Mouse (Mus musculus) liver, postnatal 0 days (tissue): ENCODE results near the gene Frmd5. TPM values are rescaled to one million over a fixed set of nuclear protein-coding genes. Genes with fewer than 3 reads are reported as not detected.

Experiments
- ATAC-seq: fragments of 200-750 bp; cut with Nextera tagmentation; 2 replicates; pipeline ENCODE4 v1.8.0; 2017; ENCODE audit warnings: mild to moderate bottlenecking, moderate library complexity
- DNase-seq: peaks from one replicate; pipeline ENCODE4 v3.0.0-alpha.2; 2016
- H3K27ac ChIP-seq: fragments of 300-500 bp; sonication (generic); 2 replicates; pipeline ENCODE4 v1.5.1; 2014; ENCODE audit warnings: antibody characterized with exemption, moderate library complexity, mild to moderate bottlenecking, low read depth
- H3K27me3 ChIP-seq: fragments of 300-500 bp; sonication (generic); 2 replicates; pipeline ENCODE4 v1.6.1; 2014; ENCODE audit warnings: low read length, control low read depth, mixed read lengths; ENCODE audit not compliant: insufficient read depth
- H3K36me3 ChIP-seq: fragments of 300-500 bp; sonication (generic); replicated peaks from 2 replicates; pipeline ENCODE4 v1.6.1; 2014; ENCODE audit warnings: mild to moderate bottlenecking, control low read depth, low read length, moderate library complexity, mixed read lengths; ENCODE audit not compliant: insufficient read depth
- H3K4me1 ChIP-seq: fragments of 300-500 bp; sonication (generic); 2 replicates; pipeline ENCODE4 v1.6.1; 2014; ENCODE audit warnings: antibody characterized with exemption, mild to moderate bottlenecking, control low read depth; ENCODE audit not compliant: insufficient read depth
- H3K4me2 ChIP-seq: fragments of 300-500 bp; sonication (generic); 2 replicates; pipeline ENCODE4 v1.6.1; 2014; ENCODE audit warnings: low read depth, mild to moderate bottlenecking, low read length, moderate library complexity, mixed read lengths
- H3K4me3 ChIP-seq: fragments of 300-500 bp; sonication (generic); 2 replicates; pipeline ENCODE4 v1.5.1; 2014; ENCODE audit warnings: low read depth, low read length
- H3K9ac ChIP-seq: fragments of 300-500 bp; sonication (generic); replicated peaks from 2 replicates; pipeline ENCODE4 v1.6.1; 2014; ENCODE audit warnings: mild to moderate bottlenecking, moderate library complexity
- H3K9me3 ChIP-seq: fragments of 300-500 bp; sonication (generic); 2 replicates; pipeline ENCODE4 v1.6.1; 2016; ENCODE audit warnings: mild to moderate bottlenecking, control low read depth, low read length, mixed read lengths
- CTCF ChIP-seq: sonication (generic); IDR thresholded peaks from 2 replicates; pipeline ENCODE4 v1.5.1; 2016; ENCODE audit warnings: antibody characterized with exemption, low read depth
- EP300 ChIP-seq: IDR thresholded peaks from 2 replicates; pipeline ENCODE4 v1.6.1; 2016; ENCODE audit warnings: antibody characterized with exemption, low read depth, mild to moderate bottlenecking
- WGBS: fragments of 180-500 bp; shearing (Covaris S2); extraction: QIAGEN DNeasy Blood & Tissue Kit; methylation state at CpG from one replicate; pipeline ENCODE4 v1.1.7; 2014; ENCODE audit not compliant: insufficient replicate concordance; 5-methylcytosine and 5-hydroxymethylcytosine counted together
- polyA plus RNA-seq: library from polyadenylated mRNA; unstranded; fragments of >200 nt; fragmentation: Nextera tagmentation; extraction: Ambion mirVana; gene quantifications from 2 replicates; pipeline ENCODE4 v1.2.1, GENCODE M21; 2015

Gene Frmd5
- polyA plus RNA-seq, 1 experiment from 2014 or later, result 0.18 TPM

- Histone ChIP-seq H3K9ac (no peak overlapping the region), H3K27me3 (no peaks in the 10 kb centered on the region), H3K4me3 (no peak overlapping the region), H3K27ac (no peak overlapping the region), H3K4me2 (no peak overlapping the region), H3K9me3 (no peaks in the 10 kb centered on the region), H3K4me1 (no peaks in the 10 kb centered on the region), H3K36me3 (no peaks in the 10 kb centered on the region)
- WGBS, result 56% methylated on average over 5 of the region's 5 CpGs
- ATAC-seq (no peak), DNase-seq (no peak)
- TF ChIP-seq EP300 (no peak), CTCF (no peak)
Observed at GRCm38 (mm10) chr2:121675895-121676294, 131.0 kb downstream of the Frmd5 start.

- 87% methylated on average over 3 of the region's 3 CpGs for WGBS
- H3K27ac ChIP-seq, result no peak overlapping the region
- no peak for DNase-seq
Observed at GRCm38 (mm10) chr2:121675136-121675535, 131.8 kb downstream of the Frmd5 start.

GRCm38 (mm10) chr2:121674211-121674610, 132.7 kb downstream of the Frmd5 start:
- Histone ChIP-seq H3K9me3 (no peaks in the 10 kb centered on the region), H3K9ac (no peak overlapping the region), H3K27ac (no peak overlapping the region), H3K4me1 (no peaks in the 10 kb centered on the region), H3K36me3 (no peaks in the 10 kb centered on the region), H3K4me3 (no peak overlapping the region), H3K4me2 (no peak overlapping the region), H3K27me3 (no peaks in the 10 kb centered on the region)
- TF ChIP-seq CTCF, result no peak
- no peak for TF ChIP-seq EP300
- DNase-seq (no peak), ATAC-seq (no peak)
- 62% methylated on average over 8 of the region's 8 CpGs for WGBS

More at GRCm38 (mm10) chr2:121675136-121675535, 131.8 kb downstream of the Frmd5 start:
- no peaks in the 10 kb centered on the region for H3K27me3 ChIP-seq
- no peak overlapping the region for H3K4me2 ChIP-seq
- no peak overlapping the region for H3K4me3 ChIP-seq
- no peaks in the 10 kb centered on the region for H3K4me1 ChIP-seq
- H3K9me3 ChIP-seq, result no peaks in the 10 kb centered on the region
- TF ChIP-seq CTCF, result no peak
- no peak for TF ChIP-seq EP300
- no peak overlapping the region for H3K9ac ChIP-seq
- ATAC-seq, result no peak
- no peaks in the 10 kb centered on the region for H3K36me3 ChIP-seq

DNA sequence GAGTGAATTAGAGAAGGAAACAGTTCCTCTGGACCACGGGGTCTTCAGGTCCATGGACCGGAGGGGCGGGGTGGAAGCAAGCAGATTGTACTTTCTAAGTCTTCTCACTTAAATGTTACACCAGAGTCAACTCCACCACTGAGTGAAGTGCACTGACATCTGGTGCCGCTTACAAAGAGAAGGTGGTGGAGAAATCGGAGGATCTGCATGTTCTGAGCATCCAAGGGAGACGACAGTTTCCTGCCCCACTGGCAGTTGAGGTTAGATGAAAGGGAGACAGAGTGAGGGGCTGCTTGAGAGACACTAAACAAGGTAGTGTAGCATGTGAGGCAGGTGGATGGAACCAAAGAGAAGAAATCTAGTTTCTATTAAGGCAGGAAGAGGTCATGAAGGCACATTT, 137.0 kb downstream of the Frmd5 start:
- Histone ChIP-seq H3K27me3 (no peaks in the 10 kb centered on the region), H3K36me3 (no peaks in the 10 kb centered on the region), H3K27ac (no peak overlapping the region), H3K9me3 (no peaks in the 10 kb centered on the region), H3K4me1 (no peaks in the 10 kb centered on the region), H3K4me2 (no peak overlapping the region), H3K4me3 (no peak overlapping the region), H3K9ac (no peak overlapping the region)
- TF ChIP-seq CTCF (no peak), EP300 (no peak)
- 74% methylated on average over 6 of the region's 6 CpGs for WGBS
- ATAC-seq (no peak), DNase-seq (no peak)

DNA sequence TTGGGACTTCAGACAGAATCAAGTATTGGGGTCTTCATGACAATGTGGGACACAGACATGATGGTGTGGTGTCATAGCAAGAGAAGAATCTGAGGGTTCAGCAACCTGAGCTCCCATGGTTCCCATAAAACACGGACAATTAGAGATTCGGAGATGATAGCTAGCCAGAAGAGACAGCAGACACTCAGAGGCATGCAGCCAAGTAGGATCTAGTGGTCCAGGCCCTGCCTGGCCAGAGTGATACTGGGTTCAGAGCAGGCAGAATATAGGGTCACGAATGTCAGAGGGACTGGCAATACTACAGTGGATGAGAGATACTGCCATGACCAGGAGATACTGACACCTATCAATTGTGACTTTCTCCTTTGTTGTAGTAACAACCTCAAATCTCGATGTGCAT, 138.6 kb downstream of the Frmd5 start:
- no peak overlapping the region for H3K4me3 ChIP-seq
- no peak for ATAC-seq
- H3K27ac ChIP-seq, result no peak overlapping the region
- H3K36me3 ChIP-seq, result no peaks in the 10 kb centered on the region
- no peak for TF ChIP-seq CTCF
- TF ChIP-seq EP300, result no peak
- H3K9ac ChIP-seq, result no peak overlapping the region
- H3K9me3 ChIP-seq, result no peaks in the 10 kb centered on the region
- WGBS, result 77% methylated on average over 4 of the region's 4 CpGs
- DNase-seq, result no peak
- H3K27me3 ChIP-seq, result no peaks in the 10 kb centered on the region
- no peaks in the 10 kb centered on the region for H3K4me1 ChIP-seq
- H3K4me2 ChIP-seq, result no peak overlapping the region

GRCm38 (mm10) chr2:121661160-121661502, 145.8 kb downstream of the Frmd5 start:
- no peak overlapping the region for H3K4me2 ChIP-seq
- H3K4me1 ChIP-seq, result no peaks in the 10 kb centered on the region
- H3K27ac ChIP-seq, result no peak overlapping the region
- ATAC-seq (no peak), DNase-seq (no peak)
- TF ChIP-seq CTCF (no peak), EP300 (no peak)
- no peak overlapping the region for H3K4me3 ChIP-seq
- H3K36me3 ChIP-seq, result no peaks in the 10 kb centered on the region
- H3K27me3 ChIP-seq, result no peaks in the 10 kb centered on the region
- WGBS, result 80% methylated on average over 4 of the region's 4 CpGs
- H3K9me3 ChIP-seq, result no peaks in the 10 kb centered on the region
- no peak overlapping the region for H3K9ac ChIP-seq
